Mouse (Mus musculus) ES-E14 (cell line): ENCODE measurements around the gene Sv2b. TPM values are rescaled to one million over a fixed set of nuclear protein-coding genes. Genes with fewer than 3 reads are reported as not detected.

Experiments used
- DNase-seq: peaks from one replicate; pipeline ENCODE4 v3.0.0-alpha.2; 2013; ENCODE audit warnings: low read depth, low spot score
- H3K27ac ChIP-seq: 2 replicates; pipeline ENCODE4 v1.5.1; 2012; ENCODE audit warnings: low read depth, mild to moderate bottlenecking, low read length, moderate library complexity, mixed read lengths; ENCODE audit not compliant: poor library complexity, insufficient read depth, severe bottlenecking
- H3K36me3 ChIP-seq: 2 replicates; pipeline ENCODE4 v1.6.1; 2012; ENCODE audit warnings: mild to moderate bottlenecking, low read length, moderate library complexity, mixed read lengths; ENCODE audit not compliant: control insufficient read depth, poor library complexity, insufficient read depth, severe bottlenecking
- H3K4me1 ChIP-seq, 2 experiments: fragments of 150-350 bp in 1 of 2; sonication (generic) in 1 of 2; 2 replicates each; pipeline ENCODE4 v1.6.1; 2012; ENCODE audit warnings: low read length in 2 of 2, mild to moderate bottlenecking in 1 of 2, mixed read lengths in 1 of 2; ENCODE audit not compliant: control insufficient read depth in 2 of 2, insufficient read depth in 2 of 2, poor library complexity in 1 of 2
- H3K4me3 ChIP-seq, 2 experiments: fragments of 150-350 bp in 1 of 2; sonication (generic) in 1 of 2; 2 replicates each; pipeline ENCODE4 v1.5.1; 2012; ENCODE audit warnings: low read length in 2 of 2, low read depth in 1 of 2, mild to moderate bottlenecking in 1 of 2, mixed read lengths in 1 of 2; ENCODE audit not compliant: insufficient read depth in 1 of 2, poor library complexity in 1 of 2, severe bottlenecking in 1 of 2
- H3K9ac ChIP-seq: 2 replicates; pipeline ENCODE4 v1.6.1; 2012; ENCODE audit warnings: low read depth, mild to moderate bottlenecking, low read length, mixed read lengths; ENCODE audit not compliant: poor library complexity, insufficient read depth, severe bottlenecking
- H3K9me3 ChIP-seq: fragments of 150-350 bp; sonication (generic); 2 replicates; pipeline ENCODE4 v1.6.1; 2012; ENCODE audit warnings: low read depth, mild to moderate bottlenecking, low read length; ENCODE audit not compliant: control insufficient read depth, insufficient read depth
- CHD2 ChIP-seq: IDR thresholded peaks from 2 replicates; pipeline ENCODE4 v1.6.1; 2014; ENCODE audit warnings: mild to moderate bottlenecking, low read depth, low read length, inconsistent platforms
- HCFC1 ChIP-seq: IDR thresholded peaks from 2 replicates; pipeline ENCODE4 v1.6.1; 2012; ENCODE audit warnings: low read length, inconsistent platforms, borderline replicate concordance; ENCODE audit not compliant: insufficient read depth
- MAFK ChIP-seq: IDR thresholded peaks from 2 replicates; pipeline ENCODE4 v1.6.1; 2014; ENCODE audit warnings: mild to moderate bottlenecking, low read depth, low read length, inconsistent platforms; ENCODE audit not compliant: insufficient read depth
- ZC3H11A ChIP-seq: IDR thresholded peaks from 2 replicates; pipeline ENCODE4 v1.6.1; 2012; ENCODE audit warnings: low read depth, mild to moderate bottlenecking, inconsistent platforms, low read length, borderline replicate concordance
- ZNF384 ChIP-seq: IDR thresholded peaks from 2 replicates; pipeline ENCODE4 v1.6.1; 2012; ENCODE audit warnings: low read depth, low read length, inconsistent platforms
- in situ Hi-C, 2 experiments: fragments of 600-800 bp; cut with MboI; formaldehyde crosslinking; loops; one replicate each; pipeline ENCODE4 v1.15.1; 2025; ENCODE audit warnings: low sequenced_read_pairs in 2 of 2, inconsistent platforms in 1 of 2; ENCODE audit not compliant: unreplicated experiment in 2 of 2
- total RNA-seq: library from RNA; depleted of rRNA; stranded (reverse); fragments of 300-350 nt; gene quantifications from 2 replicates; pipeline ENCODE4 v1.2.3, GENCODE M21; 2012; rRNA removed

Sv2b gene
- total RNA-seq, 1 experiment, result 0.27 TPM

GRCm38 (mm10) chr7:75077560-75078208 lies 231.4 kb downstream of the Sv2b start:
- Histone ChIP-seq H3K27ac (no peak overlapping the region), H3K36me3 (no peaks in the 10 kb centered on the region), H3K4me3 (no peak overlapping the region), H3K9me3 (no peaks in the 10 kb centered on the region), H3K4me1 (no peaks in the 10 kb centered on the region), H3K9ac (no peak overlapping the region)
- TF ChIP-seq HCFC1, result no peak
- no peak for TF ChIP-seq ZC3H11A
- no peak for TF ChIP-seq ZNF384
- no peak for TF ChIP-seq MAFK
- no peak for TF ChIP-seq CHD2
- no peak for DNase-seq
- in situ Hi-C loops, result no loop called here

Other genes starting within 250 kb of the Sv2b start
- 24.6 and 26.7 TPM in 2 replicates for gene Akap13, start 146.3 kb upstream of the Sv2b start, total RNA-seq